Mouse (Mus musculus): ENCODE data around the gene Diaph2. TPM values are rescaled to one million over a fixed set of nuclear protein-coding genes. Genes with fewer than 3 reads are reported as not detected.

Diaph2 gene
- polyA plus RNA-seq, 1 experiment from 2014 or later, result 7.6 TPM

- Histone ChIP-seq H3K9ac (ENCODE audit: low read length) (no peak overlapping the region), H3K4me3 (replicated peaks; ENCODE audit: low read length) (no peak overlapping the region), H3K27me3 (ENCODE audit: control insufficient read depth, insufficient read depth, low read length) (no peaks in the 10 kb centered on the region), H3K4me2 (ENCODE audit: low read depth, low read length) (no peak overlapping the region), H3K9me3 (replicated peaks; ENCODE audit: control insufficient read depth, low read length) (no peaks in the 10 kb centered on the region), H3K27ac (ENCODE audit: low read length) (no peak overlapping the region), H3K36me3 (ENCODE audit: control insufficient read depth, insufficient read depth, low read length) (no peaks in the 10 kb centered on the region), H3K4me1 (ENCODE audit: control insufficient read depth, insufficient read depth, low read length) (no peaks in the 10 kb centered on the region)
- ATAC-seq (ENCODE audit: insufficient read depth, low FRiP score), result no peak
- 66% methylated on average over 4 of the region's 4 CpGs for WGBS
Measured at GRCm38 (mm10) chrX:130451822-130452487, 702.4 kb downstream of the Diaph2 start.

DNA sequence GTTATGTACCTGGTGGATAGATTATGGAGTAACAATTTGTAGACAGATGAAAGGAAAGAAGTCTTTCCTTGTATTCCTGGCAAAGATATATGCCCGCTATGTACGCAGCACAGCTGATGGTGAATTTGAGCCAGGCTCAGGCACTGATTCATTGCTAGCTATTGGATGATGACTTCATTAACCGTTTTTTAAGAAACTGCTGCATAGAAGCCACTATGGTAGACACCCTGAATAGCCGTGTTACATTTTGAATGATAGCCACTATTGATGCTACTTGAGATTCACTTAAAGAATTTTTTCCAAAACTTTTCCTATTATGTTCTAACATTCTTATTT is 702.9 kb downstream of the Diaph2 start:
- H3K4me2 ChIP-seq (ENCODE audit: low read depth, low read length), result no peak overlapping the region
- 83% methylated on average over 4 of the region's 4 CpGs for WGBS
- no peak overlapping the region for H3K4me3 ChIP-seq (replicated peaks; ENCODE audit: low read length)
- no peaks in the 10 kb centered on the region for H3K27me3 ChIP-seq (ENCODE audit: control insufficient read depth, insufficient read depth, low read length)
- no peaks in the 10 kb centered on the region for H3K9me3 ChIP-seq (replicated peaks; ENCODE audit: control insufficient read depth, low read length)
- H3K36me3 ChIP-seq (ENCODE audit: control insufficient read depth, insufficient read depth, low read length), result no peaks in the 10 kb centered on the region
- H3K27ac ChIP-seq (ENCODE audit: low read length), result no peak overlapping the region
- H3K4me1 ChIP-seq (ENCODE audit: control insufficient read depth, insufficient read depth, low read length), result no peaks in the 10 kb centered on the region
- no peak overlapping the region for H3K9ac ChIP-seq (ENCODE audit: low read length)
- no peak for ATAC-seq (ENCODE audit: insufficient read depth, low FRiP score)

- WGBS, result 53% methylated on average over 2 of the region's 2 CpGs
- Histone ChIP-seq H3K4me2 (ENCODE audit: low read depth, low read length) (no peak overlapping the region), H3K27me3 (ENCODE audit: control insufficient read depth, insufficient read depth, low read length) (no peaks in the 10 kb centered on the region), H3K9ac (ENCODE audit: low read length) (no peak overlapping the region), H3K4me1 (ENCODE audit: control insufficient read depth, insufficient read depth, low read length) (no peaks in the 10 kb centered on the region), H3K4me3 (replicated peaks; ENCODE audit: low read length) (no peak overlapping the region), H3K27ac (ENCODE audit: low read length) (no peak overlapping the region), H3K36me3 (ENCODE audit: control insufficient read depth, insufficient read depth, low read length) (no peaks in the 10 kb centered on the region), H3K9me3 (replicated peaks; ENCODE audit: control insufficient read depth, low read length) (no peaks in the 10 kb centered on the region)
- no peak for ATAC-seq (ENCODE audit: insufficient read depth, low FRiP score)
Measured at GRCm38 (mm10) chrX:130473133-130473532, 723.6 kb downstream of the Diaph2 start.

DNA sequence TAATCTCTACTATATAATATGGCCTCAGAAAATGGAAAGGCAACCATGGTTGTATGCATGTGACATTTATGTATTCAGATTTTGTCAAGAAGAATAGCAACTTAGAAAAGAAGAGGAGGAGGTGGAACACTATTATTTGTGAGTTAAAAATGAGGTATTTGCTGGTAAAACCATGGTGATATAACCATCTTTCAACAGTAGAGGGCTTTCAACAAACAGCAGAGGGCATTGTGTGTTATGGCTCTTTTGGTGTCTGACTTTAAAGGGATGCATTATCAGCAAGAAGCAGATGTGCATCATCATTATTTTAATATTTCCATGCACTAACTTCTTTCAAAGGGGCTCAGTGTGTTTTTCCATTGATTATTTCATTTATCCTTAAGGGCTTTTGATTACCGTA is 731.3 kb downstream of the Diaph2 start:
- 95% methylated on average over 1 of the region's 1 CpGs for WGBS
- H3K36me3 ChIP-seq (ENCODE audit: control insufficient read depth, insufficient read depth, low read length), result no peaks in the 10 kb centered on the region
- H3K27ac ChIP-seq (ENCODE audit: low read length), result no peak overlapping the region
- ATAC-seq (ENCODE audit: insufficient read depth, low FRiP score), result no peak
- H3K4me3 ChIP-seq (replicated peaks; ENCODE audit: low read length), result no peak overlapping the region
- no peak overlapping the region for H3K4me2 ChIP-seq (ENCODE audit: low read depth, low read length)
- H3K9me3 ChIP-seq (replicated peaks; ENCODE audit: control insufficient read depth, low read length), result no peaks in the 10 kb centered on the region
- no peaks in the 10 kb centered on the region for H3K27me3 ChIP-seq (ENCODE audit: control insufficient read depth, insufficient read depth, low read length)
- no peaks in the 10 kb centered on the region for H3K4me1 ChIP-seq (ENCODE audit: control insufficient read depth, insufficient read depth, low read length)
- no peak overlapping the region for H3K9ac ChIP-seq (ENCODE audit: low read length)

- Histone ChIP-seq H3K9me3 (replicated peaks; ENCODE audit: control insufficient read depth, low read length) (no peaks in the 10 kb centered on the region), H3K4me2 (ENCODE audit: low read depth, low read length) (no peak overlapping the region), H3K27ac (ENCODE audit: low read length) (no peak overlapping the region), H3K27me3 (ENCODE audit: control insufficient read depth, insufficient read depth, low read length) (no peaks in the 10 kb centered on the region), H3K4me1 (ENCODE audit: control insufficient read depth, insufficient read depth, low read length) (no peaks in the 10 kb centered on the region), H3K4me3 (replicated peaks; ENCODE audit: low read length) (no peak overlapping the region), H3K9ac (ENCODE audit: low read length) (no peak overlapping the region), H3K36me3 (ENCODE audit: control insufficient read depth, insufficient read depth, low read length) (no peaks in the 10 kb centered on the region)
- no peak for ATAC-seq (ENCODE audit: insufficient read depth, low FRiP score)
- 57% methylated on average over 12 of the region's 12 CpGs for WGBS
Measured at GRCm38 (mm10) chrX:130502680-130503464, 753.3 kb downstream of the Diaph2 start.

- Histone ChIP-seq H3K9ac (ENCODE audit: low read length) (no peak overlapping the region), H3K27me3 (ENCODE audit: control insufficient read depth, insufficient read depth, low read length) (no peaks in the 10 kb centered on the region), H3K4me1 (ENCODE audit: control insufficient read depth, insufficient read depth, low read length) (no peaks in the 10 kb centered on the region), H3K4me2 (ENCODE audit: low read depth, low read length) (no peak overlapping the region), H3K9me3 (replicated peaks; ENCODE audit: control insufficient read depth, low read length) (no peaks in the 10 kb centered on the region), H3K27ac (ENCODE audit: low read length) (no peak overlapping the region), H3K4me3 (replicated peaks; ENCODE audit: low read length) (no peak overlapping the region), H3K36me3 (ENCODE audit: control insufficient read depth, insufficient read depth, low read length) (no peaks in the 10 kb centered on the region)
- WGBS, result 59% methylated on average over 3 of the region's 3 CpGs
- no peak for ATAC-seq (ENCODE audit: insufficient read depth, low FRiP score)
Measured at GRCm38 (mm10) chrX:130503465-130503860, 753.9 kb downstream of the Diaph2 start.

DNA sequence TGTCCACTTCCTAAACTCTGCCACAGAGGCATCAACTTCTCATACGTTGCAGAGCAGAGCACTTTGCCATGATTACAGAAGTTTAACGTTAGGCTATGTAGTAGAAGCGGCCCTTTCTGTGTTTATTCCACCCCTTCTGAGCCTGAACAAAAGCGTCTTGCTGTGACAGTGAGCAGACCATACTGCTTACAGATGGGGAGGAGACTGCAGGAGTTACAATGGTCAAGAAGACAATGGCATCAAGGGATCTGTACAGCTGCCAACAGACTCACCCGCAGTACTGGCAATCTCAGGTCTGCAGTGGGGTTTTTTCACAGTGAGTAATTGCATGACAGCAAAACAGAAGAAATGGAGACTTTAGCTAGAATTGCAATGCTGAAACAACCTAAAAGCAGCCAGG is 756.1 kb downstream of the Diaph2 start:
- Histone ChIP-seq H3K27ac (ENCODE audit: low read length) (no peak overlapping the region), H3K27me3 (ENCODE audit: control insufficient read depth, insufficient read depth, low read length) (no peaks in the 10 kb centered on the region), H3K4me1 (ENCODE audit: control insufficient read depth, insufficient read depth, low read length) (no peaks in the 10 kb centered on the region), H3K36me3 (ENCODE audit: control insufficient read depth, insufficient read depth, low read length) (no peaks in the 10 kb centered on the region), H3K9me3 (replicated peaks; ENCODE audit: control insufficient read depth, low read length) (no peaks in the 10 kb centered on the region), H3K4me3 (replicated peaks; ENCODE audit: low read length) (no peak overlapping the region), H3K4me2 (ENCODE audit: low read depth, low read length) (no peak overlapping the region), H3K9ac (ENCODE audit: low read length) (no peak overlapping the region)
- 35% methylated on average over 5 of the region's 5 CpGs for WGBS
- no peak for ATAC-seq (ENCODE audit: insufficient read depth, low FRiP score)

Data from stomach, embryonic 16.5 days (tissue).